8 mouse cellular contexts compared by ENCODE assay signal in genomic region chr1:10835653-10836415, GRCm38 (mm10).
DNase-seq lines count a peak whose midpoint lies in the region; ATAC-seq and TF ChIP-seq lines count a peak whose summit lies in the region.

No protein-coding gene starts in this region.

- H3K9ac ChIP-seq in ES-E14 (ENCODE audit: insufficient read depth, low read depth, low read length, poor library complexity, severe bottlenecking): no peak overlapping the region
- no peak overlapping the region for H3K9ac ChIP-seq in forebrain, embryonic 13.5 days
- no peak overlapping the region for H3K9ac ChIP-seq in midbrain, embryonic 15.5 days

- intact Hi-C loops in gastrocnemius, adult 2 months (cut with DNase I): loop anchor here (2.0 kb wide), 1 partner anchor 305 kb away; no protein-coding TSS in a partner anchor
- intact Hi-C loops in gastrocnemius, postnatal 36 days (cut with DNase I): loop anchor here (10.0 kb wide), 1 partner anchor 309 kb away; no protein-coding TSS in a partner anchor

- WGBS in forebrain, embryonic 13.5 days: 62% methylated on average over 6 of the region's 6 CpGs
- WGBS in midbrain, embryonic 15.5 days: 58% methylated on average over 6 of the region's 6 CpGs

- TF ChIP-seq CTCF in gastrocnemius, adult 2 months (IDR thresholded peaks at IDR 0.05): peak; percentile 69

- no peaks in the 10 kb centered on the region for H3K27me3 ChIP-seq in forebrain, embryonic 13.5 days
- no peaks in the 10 kb centered on the region for H3K27me3 ChIP-seq in midbrain, embryonic 15.5 days (replicated peaks)

- in situ Hi-C loops in ES-E14 (cut with MboI; ENCODE audit: low sequenced_read_pairs in 2 of 2, unreplicated experiment in 2 of 2): loop anchor here in 1 of 2 experiments (25.0 kb wide), 1 partner anchor 726 kb away; no protein-coding TSS in a partner anchor

- H3K4me1 ChIP-seq in ES-E14 (ENCODE audit: control insufficient read depth in 2 of 2, insufficient read depth in 2 of 2, low read length in 2 of 2, poor library complexity in 1 of 2): peaks cover 0 to 2% of the 10 kb centered on the region in 2 experiments; a peak in 1 of 4 replicates
- H3K4me1 ChIP-seq in forebrain, embryonic 13.5 days: no peaks in the 10 kb centered on the region
- H3K4me1 ChIP-seq in midbrain, embryonic 15.5 days: no peaks in the 10 kb centered on the region

- H3K4me2 ChIP-seq in forebrain, embryonic 13.5 days: no peak overlapping the region
- H3K4me2 ChIP-seq in midbrain, embryonic 15.5 days: no peak overlapping the region

- no peaks in the 10 kb centered on the region for H3K36me3 ChIP-seq in ES-E14 (ENCODE audit: control insufficient read depth, insufficient read depth, low read length, poor library complexity, severe bottlenecking)
- no peaks in the 10 kb centered on the region for H3K36me3 ChIP-seq in forebrain, embryonic 13.5 days (ENCODE audit: poor library complexity, severe bottlenecking)
- no peaks in the 10 kb centered on the region for H3K36me3 ChIP-seq in midbrain, embryonic 15.5 days (replicated peaks)

- peak; percentile 18 for DNase-seq in gastrocnemius, adult 2 months
- DNase-seq in gastrocnemius, postnatal 36 days: no peak
- DNase-seq in ES-E14 (ENCODE audit: low read depth, low spot score): no peak
- DNase-seq in layer of hippocampus, adult 18-20 months (ENCODE audit: low spot score in 2 of 2): peak; percentile 7 to 80
- DNase-seq in urinary bladder, postnatal 4 days (ENCODE audit: low spot score in 2 of 2): no peak

- no peak overlapping the region for H3K27ac ChIP-seq in gastrocnemius, adult 2 months
- no peak overlapping the region for H3K27ac ChIP-seq in ES-E14 (ENCODE audit: insufficient read depth, low read depth, low read length, poor library complexity, severe bottlenecking)
- no peak overlapping the region for H3K27ac ChIP-seq in forebrain, embryonic 13.5 days
- no peak overlapping the region for H3K27ac ChIP-seq in midbrain, embryonic 15.5 days

- H3K4me3 ChIP-seq in gastrocnemius, adult 2 months: peak overlapping the region; percentile 49
- H3K4me3 ChIP-seq in ES-E14 (ENCODE audit: insufficient read depth in 1 of 2, low read depth in 1 of 2, low read length in 2 of 2, poor library complexity in 1 of 2, severe bottlenecking in 1 of 2): no peak overlapping the region
- H3K4me3 ChIP-seq in forebrain, embryonic 13.5 days: no peak overlapping the region
- no peak overlapping the region for H3K4me3 ChIP-seq in midbrain, embryonic 15.5 days

- peak; percentile 71 for ATAC-seq in forebrain, embryonic 13.5 days
- ATAC-seq in midbrain, embryonic 15.5 days (replicated peaks): peak; percentile 89
- no peak for ATAC-seq in erythroblast, adult 5-6 weeks (replicated peaks; ENCODE audit: low FRiP score, poor library complexity, severe bottlenecking)

- H3K9me3 ChIP-seq in ES-E14 (ENCODE audit: control insufficient read depth, insufficient read depth, low read depth, low read length): no peaks in the 10 kb centered on the region; the same call in 1 of the 2 replicates
- peaks cover 8% of the 10 kb centered on the region; the same call in 1 of the 2 replicates for H3K9me3 ChIP-seq in forebrain, embryonic 13.5 days (replicated peaks)
- H3K9me3 ChIP-seq in midbrain, embryonic 15.5 days: no peaks in the 10 kb centered on the region

TF ChIP-seq in ES-E14, 5 proteins besides CTCF, POLR2A, EP300 and RAD21:
- TF ChIP-seq ZC3H11A (IDR thresholded peaks at IDR 0.05; ENCODE audit: borderline replicate concordance, low read depth, low read length): 0 out of 2 replicates have a peak, but pooled peaks have one; percentile 62
- 0 out of 2 replicates have a peak, but pooled peaks have one; percentile 24 for TF ChIP-seq ZNF384 (IDR thresholded peaks at IDR 0.05; ENCODE audit: low read depth, low read length)
- TF ChIP-seq MAFK (IDR thresholded peaks at IDR 0.05; ENCODE audit: insufficient read depth, low read depth, low read length): no peak
TF ChIP-seq in ES-E14: peak in this region for 2.

Comparison
In these comparisons a context has a peak if more than half of its experiments do, and no peak if none do; other contexts are left out.
1. DNase-seq: peak in gastrocnemius, adult 2 months (single experiment) and layer of hippocampus, adult 18-20 months (2 of 2); none in gastrocnemius, postnatal 36 days (0 of 2), ES-E14 (single experiment) and urinary bladder, postnatal 4 days (0 of 2).